ENCODE assay signal across 9 mouse cellular contexts in the genomic region with DNA sequence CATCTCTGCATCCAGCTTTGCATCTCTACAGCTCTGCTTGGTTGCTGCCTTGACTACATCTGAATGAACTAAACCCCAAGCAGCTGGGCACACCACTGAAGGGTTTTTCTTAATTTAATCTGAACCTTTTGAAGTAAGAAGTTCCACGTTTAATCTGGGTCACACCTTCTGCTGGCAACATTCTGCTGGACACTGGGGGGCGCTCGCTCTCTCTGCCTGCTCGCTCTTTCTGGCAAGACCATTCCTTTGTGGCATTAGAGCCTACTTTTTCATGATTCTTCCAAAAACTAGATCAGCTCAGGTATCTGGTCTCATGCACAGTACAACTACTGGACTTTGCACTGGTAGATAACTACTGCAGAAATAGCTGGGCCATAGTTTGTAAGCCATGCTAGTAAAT. TPM values are rescaled to one million over a fixed set of nuclear protein-coding genes. Genes with fewer than 3 reads are reported as not detected.
A peak's percentile ranks its signal among the peaks of the same experiment; 100 is the strongest.
DNase-seq lines count a peak whose midpoint lies in the region; ATAC-seq and TF ChIP-seq lines count a peak whose summit lies in the region.
"Had no signal": no experiment of that assay in that cellular context is flagged by ENCODE, and none has a peak within 500 bp of the region (broad histone marks: within the 10 kb centered on the region; RNA-seq: fewer than 3 reads in every experiment).

No protein-coding gene starts in this region.

- H3K9ac ChIP-seq in heart, postnatal 0 days (replicated peaks; ENCODE audit: low read depth, low read length) = no peak overlapping the region
- H3K9ac ChIP-seq: midbrain, embryonic 12.5 days had no signal

- TF ChIP-seq EP300 in heart, postnatal 0 days (IDR thresholded peaks at IDR 0.05; ENCODE audit: low read depth) = no peak

- no peaks in the 10 kb centered on the region for H3K4me1 ChIP-seq in heart, postnatal 0 days (ENCODE audit: control insufficient read depth, insufficient read depth)
- H3K4me1 ChIP-seq in testis, adult 2 months (ENCODE audit: control insufficient read depth, insufficient read depth, low read length) = no peaks in the 10 kb centered on the region
- H3K4me1 ChIP-seq: midbrain, embryonic 12.5 days had no signal

- H3K27ac ChIP-seq in heart, postnatal 0 days (ENCODE audit: low read depth) = no peak overlapping the region
- H3K27ac ChIP-seq in testis, adult 2 months (ENCODE audit: control insufficient read depth, insufficient read depth, low read depth, low read length) = no peak overlapping the region
- no peak overlapping the region for H3K27ac ChIP-seq in left cerebral cortex, adult 2 months
- H3K27ac ChIP-seq: midbrain, embryonic 12.5 days had no signal

- no peak for TF ChIP-seq POLR2A in testis, adult 2 months (IDR thresholded peaks at IDR 0.05; ENCODE audit: control insufficient read depth, low read depth, low read length)

- H3K27me3 ChIP-seq in heart, postnatal 0 days (ENCODE audit: control insufficient read depth, insufficient read depth, low read length) = no peaks in the 10 kb centered on the region
- H3K27me3 ChIP-seq in testis, adult 2 months (ENCODE audit: control insufficient read depth, insufficient read depth, low read length) = no peaks in the 10 kb centered on the region
- H3K27me3 ChIP-seq: midbrain, embryonic 12.5 days had no signal

- no peak for DNase-seq in heart, postnatal 0 days (ENCODE audit: low spot score)
- DNase-seq in heart, postnatal 36 days = no peak
- DNase-seq in testis, postnatal 14 days (ENCODE audit: low spot score) = no peak
- peak; percentile 79 to 83 for DNase-seq in cerebellum, postnatal 10 days
- DNase-seq in left cerebral cortex, adult 2 months (ENCODE audit: extremely low spot score in 1 of 2, low spot score in 2 of 2) = peak; percentile 35 to 57
- peak; percentile 54 for DNase-seq in thymus, postnatal 0 days (ENCODE audit: low spot score)

- intact Hi-C loops in heart, postnatal 36 days (cut with DNase I) = no loop called here
- intact Hi-C loops in left cerebral cortex, adult 2 months (cut with DNase I) = loop anchor here (2.0 kb wide), 1 partner anchor 73 kb away; no protein-coding TSS in a partner anchor

- no peak overlapping the region for H3K4me2 ChIP-seq in heart, postnatal 0 days (ENCODE audit: low read depth, low read length)
- H3K4me2 ChIP-seq: midbrain, embryonic 12.5 days had no signal

- H3K4me3 ChIP-seq in heart, postnatal 0 days (ENCODE audit: low read depth, low read length) = no peak overlapping the region
- no peak overlapping the region for H3K4me3 ChIP-seq in testis, adult 2 months (ENCODE audit: control insufficient read depth, low read depth, low read length)
- no peak overlapping the region for H3K4me3 ChIP-seq in left cerebral cortex, adult 2 months
- H3K4me3 ChIP-seq: midbrain, embryonic 12.5 days had no signal

- H3K9me3 ChIP-seq in heart, postnatal 0 days (replicated peaks; ENCODE audit: control insufficient read depth, low read length) = no peaks in the 10 kb centered on the region
- H3K9me3 ChIP-seq: midbrain, embryonic 12.5 days had no signal

- WGBS in heart, postnatal 0 days = 16% methylated on average over 4 of the region's 4 CpGs

- H3K36me3 ChIP-seq in heart, postnatal 0 days (replicated peaks; ENCODE audit: control insufficient read depth, insufficient read depth, low read length) = no peaks in the 10 kb centered on the region
- no peaks in the 10 kb centered on the region for H3K36me3 ChIP-seq in testis, adult 2 months (ENCODE audit: control insufficient read depth, insufficient read depth, low read length)

- no peak for ATAC-seq in heart, postnatal 0 days (ENCODE audit: insufficient read depth, low read depth)
- ATAC-seq in activated CD4-positive, CD25-positive, alpha-beta regulatory T cell, adult 4 months = no peak

- peak; percentile 29; the same call in 1 of the 2 replicates for TF ChIP-seq CTCF in heart, postnatal 0 days (IDR thresholded peaks at IDR 0.05; ENCODE audit: low read depth)
- TF ChIP-seq CTCF in testis, adult 2 months (IDR thresholded peaks at IDR 0.05; ENCODE audit: control insufficient read depth, insufficient read depth, insufficient replicate concordance, low read depth, low read length) = peak; percentile 29; the same call in 1 of the 2 replicates
- peak; percentile 71 for TF ChIP-seq CTCF in left cerebral cortex, adult 2 months (IDR thresholded peaks at IDR 0.05)

RNA-seq across cellular contexts. Expression of gene Lonrf2, which starts 25.7 kb away (rescaled TPM):
- 0.42 and 1.7 TPM in 2 replicates for total RNA-seq in heart, postnatal 0 days (2014; rRNA removed; ENCODE audit: low replicate concordance)
- 0.33 and 0.41 TPM in 2 replicates for polyA plus RNA-seq in heart, postnatal 0 days (2015; fragmentation: Nextera tagmentation; extraction: Ambion mirVana)
- total RNA-seq in heart, postnatal 36 days (2021) = 1 to 10 TPM; 2.5 to 3.6 TPM
- 0.28 and 0.29 TPM in 2 replicates for polyA plus RNA-seq in testis, adult 2 months (2012; rRNA removed)
- 100 to 1,000 TPM; 120 to 123 TPM for total RNA-seq in left cerebral cortex, adult 2 months (2021)
- 0.09 and 0.10 TPM in 2 replicates for polyA plus RNA-seq in thymus, postnatal 0 days (2015; fragmentation: Nextera tagmentation; extraction: Ambion mirVana)
- not detected for polyA plus RNA-seq in activated CD4-positive, CD25-positive, alpha-beta regulatory T cell, adult 4 months (2017; shearing (Covaris generic))

RNA-seq across cellular contexts. Expression of gene Chst10, which starts 35.7 kb away (rescaled TPM):
- 0.04 TPM in 1 of 2 replicates, not detected in the other for total RNA-seq in heart, postnatal 0 days (2014; rRNA removed; ENCODE audit: low replicate concordance)
- polyA plus RNA-seq in heart, postnatal 0 days (2015; fragmentation: Nextera tagmentation; extraction: Ambion mirVana) = 0.54 and 0.55 TPM in 2 replicates
- total RNA-seq in heart, postnatal 36 days (2021) = under 1 TPM; 0.27 to 0.28 TPM
- 1.7 TPM in 2 replicates for polyA plus RNA-seq in testis, adult 2 months (2012; rRNA removed)
- 10 to 100 TPM; 65.1 to 66.4 TPM for total RNA-seq in left cerebral cortex, adult 2 months (2021)
- 24.0 and 25.5 TPM in 2 replicates for polyA plus RNA-seq in thymus, postnatal 0 days (2015; fragmentation: Nextera tagmentation; extraction: Ambion mirVana)
- 10 to 100 TPM; 21.9 to 32.7 TPM for polyA plus RNA-seq in activated CD4-positive, CD25-positive, alpha-beta regulatory T cell, adult 4 months (2017; shearing (Covaris generic))

Comparison
In these comparisons a context has a peak if more than half of its experiments do, and no peak if none do; other contexts are left out.
1. DNase-seq: peak in cerebellum, postnatal 10 days (2 of 2), left cerebral cortex, adult 2 months (2 of 2) and thymus, postnatal 0 days (single experiment); none in heart, postnatal 0 days (single experiment), heart, postnatal 36 days (0 of 2) and testis, postnatal 14 days (single experiment).
2. Peak in every context shown above with its lines, with median percentiles within 50 percentile points of each other: CTCF ChIP-seq.